Mouse (Mus musculus) olfactory bulb, adult 2 months (tissue): ENCODE measurements at regions not wholly inside any gene's neighbourhood (a gene's known extent, or its start where the extent isn't known, plus 50 kb on each side); places are given as distances from the start of the nearest gene placed in this dataset.

Experiments
- CTCF ChIP-seq: fragments of 200-500 bp; IDR thresholded peaks from 2 replicates; pipeline ENCODE4 v1.5.1; 2012; ENCODE audit warnings: low read depth, mild to moderate bottlenecking, low read length, moderate library complexity; ENCODE audit not compliant: insufficient read depth
- POLR2A ChIP-seq: fragments of 200-500 bp; IDR thresholded peaks from 2 replicates; pipeline ENCODE4 v1.6.1; 2012; ENCODE audit warnings: mild to moderate bottlenecking, low read depth, low read length, moderate library complexity; ENCODE audit not compliant: insufficient read depth

- TF ChIP-seq CTCF (no peak), POLR2A (no peak)
Measured at GRCm38 (mm10) chr16:52818976-52819375, 365.1 kb upstream of the Alcam start.
